Mouse (Mus musculus): ENCODE data around the gene Cdc123. TPM values are rescaled to one million over a fixed set of nuclear protein-coding genes. Genes with fewer than 3 reads are reported as not detected.

Gene Cdc123
- polyA plus RNA-seq, 1 experiment from 2014 or later: 208 TPM

GRCm38 (mm10) chr2:5801182-5801640 is 43.8 kb downstream of the Cdc123 start:
- 74% methylated on average over 9 of the region's 9 CpGs for WGBS
- no peak for ATAC-seq (replicated peaks; ENCODE audit: low FRiP score, low read depth)
- peaks cover 38% of the 10 kb centered on the region for H3K36me3 ChIP-seq (ENCODE audit: insufficient read depth, low read length)

GRCm38 (mm10) chr2:5797816-5798672 is 46.9 kb downstream of the Cdc123 start:
- Histone ChIP-seq H3K36me3 (ENCODE audit: insufficient read depth, low read length) (peaks cover 52% of the 10 kb centered on the region), H3K9ac (ENCODE audit: low read depth, low read length) (no peak overlapping the region), H3K4me1 (replicated peaks; ENCODE audit: insufficient read depth, low read length) (no peaks in the 10 kb centered on the region), H3K9me3 (replicated peaks; ENCODE audit: low read length) (no peaks in the 10 kb centered on the region), H3K4me3 (replicated peaks; ENCODE audit: low read depth, low read length) (no peak overlapping the region), H3K27ac (no peak overlapping the region), H3K4me2 (ENCODE audit: low read length) (no peak overlapping the region), H3K27me3 (ENCODE audit: insufficient read depth, low read length) (no peaks in the 10 kb centered on the region)
- DNase-seq (ENCODE audit: low spot score): no peak
- WGBS: 83% methylated on average over 11 of the region's 11 CpGs
- TF ChIP-seq CTCF (IDR thresholded peaks at IDR 0.05; ENCODE audit: low read depth): no peak
- ATAC-seq (replicated peaks; ENCODE audit: low FRiP score, low read depth): no peak

More at GRCm38 (mm10) chr2:5801182-5801640, 43.8 kb downstream of the Cdc123 start:
- H3K4me2 ChIP-seq (ENCODE audit: low read length): no peak overlapping the region
- no peak overlapping the region for H3K27ac ChIP-seq
- H3K4me3 ChIP-seq (replicated peaks; ENCODE audit: low read depth, low read length): no peak overlapping the region
- no peaks in the 10 kb centered on the region for H3K9me3 ChIP-seq (replicated peaks; ENCODE audit: low read length)
- H3K4me1 ChIP-seq (replicated peaks; ENCODE audit: insufficient read depth, low read length): no peaks in the 10 kb centered on the region
- no peak for TF ChIP-seq CTCF (IDR thresholded peaks at IDR 0.05; ENCODE audit: low read depth)
- no peak overlapping the region for H3K9ac ChIP-seq (ENCODE audit: low read depth, low read length)
- H3K27me3 ChIP-seq (ENCODE audit: insufficient read depth, low read length): no peaks in the 10 kb centered on the region
- peak; percentile 15 for DNase-seq (ENCODE audit: low spot score)

GRCm38 (mm10) chr2:5793771-5794170 is 51.2 kb downstream of the Cdc123 start:
- Histone ChIP-seq H3K4me2 (ENCODE audit: low read length) (no peak overlapping the region), H3K9me3 (replicated peaks; ENCODE audit: low read length) (no peaks in the 10 kb centered on the region), H3K27me3 (ENCODE audit: insufficient read depth, low read length) (no peaks in the 10 kb centered on the region), H3K27ac (no peak overlapping the region), H3K4me1 (replicated peaks; ENCODE audit: insufficient read depth, low read length) (no peaks in the 10 kb centered on the region), H3K9ac (ENCODE audit: low read depth, low read length) (no peak overlapping the region), H3K4me3 (replicated peaks; ENCODE audit: low read depth, low read length) (no peak overlapping the region), H3K36me3 (ENCODE audit: insufficient read depth, low read length) (peaks cover 38% of the 10 kb centered on the region)
- no peak for TF ChIP-seq CTCF (IDR thresholded peaks at IDR 0.05; ENCODE audit: low read depth)
- 72% methylated on average over 10 of the region's 10 CpGs for WGBS
- ATAC-seq (replicated peaks; ENCODE audit: low FRiP score, low read depth): no peak
- DNase-seq (ENCODE audit: low spot score): peak; percentile 24

- Histone ChIP-seq H3K9me3 (replicated peaks; ENCODE audit: low read length) (no peaks in the 10 kb centered on the region), H3K4me2 (ENCODE audit: low read length) (no peak overlapping the region), H3K27ac (no peak overlapping the region), H3K27me3 (ENCODE audit: insufficient read depth, low read length) (no peaks in the 10 kb centered on the region), H3K36me3 (ENCODE audit: insufficient read depth, low read length) (peaks cover 25% of the 10 kb centered on the region), H3K4me3 (replicated peaks; ENCODE audit: low read depth, low read length) (no peak overlapping the region), H3K4me1 (replicated peaks; ENCODE audit: insufficient read depth, low read length) (no peaks in the 10 kb centered on the region), H3K9ac (ENCODE audit: low read depth, low read length) (no peak overlapping the region)
- DNase-seq (ENCODE audit: low spot score) (no peak), ATAC-seq (replicated peaks; ENCODE audit: low FRiP score, low read depth) (no peak)
- no peak for TF ChIP-seq CTCF (IDR thresholded peaks at IDR 0.05; ENCODE audit: low read depth)
- 91% methylated on average over 5 of the region's 5 CpGs for WGBS
Measured at GRCm38 (mm10) chr2:5792056-5792455, 52.9 kb downstream of the Cdc123 start.

GRCm38 (mm10) chr2:5789625-5790160 is 55.3 kb downstream of the Cdc123 start:
- no peak overlapping the region for H3K9ac ChIP-seq (ENCODE audit: low read depth, low read length)
- no peak for TF ChIP-seq CTCF (IDR thresholded peaks at IDR 0.05; ENCODE audit: low read depth)
- H3K36me3 ChIP-seq (ENCODE audit: insufficient read depth, low read length): peaks cover 5% of the 10 kb centered on the region; the same call in 1 of the 2 replicates
- ATAC-seq (replicated peaks; ENCODE audit: low FRiP score, low read depth) (no peak), DNase-seq (ENCODE audit: low spot score) (no peak)
- no peaks in the 10 kb centered on the region for H3K9me3 ChIP-seq (replicated peaks; ENCODE audit: low read length)
- no peaks in the 10 kb centered on the region for H3K4me1 ChIP-seq (replicated peaks; ENCODE audit: insufficient read depth, low read length)
- WGBS: 22% methylated on average over 4 of the region's 4 CpGs
- no peak overlapping the region for H3K27ac ChIP-seq
- H3K4me3 ChIP-seq (replicated peaks; ENCODE audit: low read depth, low read length): no peak overlapping the region
- no peak overlapping the region for H3K4me2 ChIP-seq (ENCODE audit: low read length)
- no peaks in the 10 kb centered on the region for H3K27me3 ChIP-seq (ENCODE audit: insufficient read depth, low read length)

- Histone ChIP-seq H3K4me2 (ENCODE audit: low read length) (no peak overlapping the region), H3K4me1 (replicated peaks; ENCODE audit: insufficient read depth, low read length) (no peaks in the 10 kb centered on the region), H3K36me3 (ENCODE audit: insufficient read depth, low read length) (no peaks in the 10 kb centered on the region), H3K27ac (no peak overlapping the region), H3K27me3 (ENCODE audit: insufficient read depth, low read length) (no peaks in the 10 kb centered on the region), H3K9ac (ENCODE audit: low read depth, low read length) (no peak overlapping the region), H3K9me3 (replicated peaks; ENCODE audit: low read length) (no peaks in the 10 kb centered on the region), H3K4me3 (replicated peaks; ENCODE audit: low read depth, low read length) (no peak overlapping the region)
- DNase-seq (ENCODE audit: low spot score) (no peak), ATAC-seq (replicated peaks; ENCODE audit: low FRiP score, low read depth) (no peak)
- WGBS: 93% methylated on average over 3 of the region's 3 CpGs
- TF ChIP-seq CTCF (IDR thresholded peaks at IDR 0.05; ENCODE audit: low read depth): no peak
Measured at GRCm38 (mm10) chr2:5787391-5787790, 57.6 kb downstream of the Cdc123 start.

Measured in kidney, postnatal 0 days (tissue).